Mouse (Mus musculus): ENCODE results near the gene Cdh4. TPM values are rescaled to one million over a fixed set of nuclear protein-coding genes. Genes with fewer than 3 reads are reported as not detected.

Cdh4 gene
- polyA plus RNA-seq, 1 experiment from 2014 or later: 0.61 TPM

DNA sequence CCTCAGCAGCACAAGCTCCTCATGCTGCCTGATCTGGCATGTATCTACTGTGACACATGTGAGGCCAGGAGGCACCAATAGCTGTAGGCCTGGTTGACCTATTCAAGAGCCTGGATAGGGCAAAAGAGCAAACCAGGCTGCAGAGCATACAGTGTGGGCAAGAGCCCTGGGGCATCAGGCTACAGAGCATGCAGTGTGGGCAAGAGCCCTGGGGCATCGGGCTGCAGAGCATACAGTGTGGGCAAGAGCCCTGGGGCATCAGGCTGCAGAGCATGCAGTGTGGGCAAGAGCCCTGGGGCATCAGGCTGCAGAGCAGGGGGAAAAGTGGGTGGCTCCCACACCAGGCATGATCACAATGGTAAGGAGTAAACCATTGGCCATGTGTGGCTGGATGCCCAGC lies 300.2 kb downstream of the Cdh4 start:
- 55% methylated on average over 1 of the region's 1 CpGs for WGBS (ENCODE audit: insufficient replicate concordance)
- DNase-seq: no peak

GRCm38 (mm10) chr2:179742828-179743227 lies 300.6 kb downstream of the Cdh4 start:
- DNase-seq (no peak), ATAC-seq (no peak)
- 66% methylated on average over 6 of the region's 6 CpGs for WGBS (ENCODE audit: insufficient replicate concordance)
- no peaks in the 10 kb centered on the region for H3K27me3 ChIP-seq (ENCODE audit: insufficient read depth, low read length)
- no peak overlapping the region for H3K4me2 ChIP-seq (ENCODE audit: low read depth, low read length)
- no peak overlapping the region for H3K4me3 ChIP-seq (ENCODE audit: low read depth, low read length)
- no peak overlapping the region for H3K27ac ChIP-seq (ENCODE audit: low read depth)
- no peaks in the 10 kb centered on the region for H3K9me3 ChIP-seq (ENCODE audit: low read length)
- no peak for TF ChIP-seq EP300 (IDR thresholded peaks at IDR 0.05; ENCODE audit: low read depth)
- TF ChIP-seq CTCF (IDR thresholded peaks at IDR 0.05; ENCODE audit: low read depth): no peak
- H3K9ac ChIP-seq (replicated peaks): no peak overlapping the region
- H3K36me3 ChIP-seq (replicated peaks; ENCODE audit: insufficient read depth, low read length): no peaks in the 10 kb centered on the region
- no peaks in the 10 kb centered on the region for H3K4me1 ChIP-seq (ENCODE audit: insufficient read depth)

More for the DNA sequence above, 300.2 kb downstream of the Cdh4 start:
- no peak for TF ChIP-seq EP300 (IDR thresholded peaks at IDR 0.05; ENCODE audit: low read depth)
- TF ChIP-seq CTCF (IDR thresholded peaks at IDR 0.05; ENCODE audit: low read depth): no peak
- H3K4me2 ChIP-seq (ENCODE audit: low read depth, low read length): no peak overlapping the region
- H3K4me3 ChIP-seq (ENCODE audit: low read depth, low read length): no peak overlapping the region
- H3K36me3 ChIP-seq (replicated peaks; ENCODE audit: insufficient read depth, low read length): no peaks in the 10 kb centered on the region
- no peak for ATAC-seq
- H3K9ac ChIP-seq (replicated peaks): no peak overlapping the region
- no peaks in the 10 kb centered on the region for H3K4me1 ChIP-seq (ENCODE audit: insufficient read depth)
- H3K27me3 ChIP-seq (ENCODE audit: insufficient read depth, low read length): no peaks in the 10 kb centered on the region
- H3K27ac ChIP-seq (ENCODE audit: low read depth): no peak overlapping the region
- no peaks in the 10 kb centered on the region for H3K9me3 ChIP-seq (ENCODE audit: low read length)

DNA sequence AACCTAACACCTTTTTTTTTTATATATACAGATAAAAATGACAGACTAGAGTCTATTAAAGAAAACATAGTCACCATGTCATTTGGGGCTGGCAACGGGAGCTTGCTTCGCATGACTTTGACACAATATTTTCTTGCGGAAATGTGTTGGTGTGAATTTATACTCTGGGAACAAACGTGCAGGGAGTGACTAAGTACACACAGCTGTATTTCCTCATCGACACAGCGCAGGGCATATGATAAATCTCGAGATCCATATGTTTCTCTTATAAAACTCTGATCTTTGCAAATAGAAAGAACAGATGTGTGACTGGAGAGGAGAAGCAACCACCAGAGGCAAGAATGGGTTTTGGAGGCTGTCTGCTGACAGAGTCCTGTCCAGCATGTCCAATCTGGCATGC lies 304.3 kb downstream of the Cdh4 start:
- TF ChIP-seq EP300 (IDR thresholded peaks at IDR 0.05; ENCODE audit: low read depth) (no peak), CTCF (IDR thresholded peaks at IDR 0.05; ENCODE audit: low read depth) (no peak)
- H3K4me2 ChIP-seq (ENCODE audit: low read depth, low read length): no peak overlapping the region
- H3K4me3 ChIP-seq (ENCODE audit: low read depth, low read length): no peak overlapping the region
- no peak for ATAC-seq
- H3K27ac ChIP-seq (ENCODE audit: low read depth): no peak overlapping the region
- H3K9me3 ChIP-seq (ENCODE audit: low read length): no peaks in the 10 kb centered on the region
- WGBS (ENCODE audit: insufficient replicate concordance): 75% methylated on average over 7 of the region's 7 CpGs
- H3K9ac ChIP-seq (replicated peaks): no peak overlapping the region
- no peaks in the 10 kb centered on the region for H3K36me3 ChIP-seq (replicated peaks; ENCODE audit: insufficient read depth, low read length)
- no peaks in the 10 kb centered on the region for H3K27me3 ChIP-seq (ENCODE audit: insufficient read depth, low read length)
- H3K4me1 ChIP-seq (ENCODE audit: insufficient read depth): no peaks in the 10 kb centered on the region
- no peak for DNase-seq

DNA sequence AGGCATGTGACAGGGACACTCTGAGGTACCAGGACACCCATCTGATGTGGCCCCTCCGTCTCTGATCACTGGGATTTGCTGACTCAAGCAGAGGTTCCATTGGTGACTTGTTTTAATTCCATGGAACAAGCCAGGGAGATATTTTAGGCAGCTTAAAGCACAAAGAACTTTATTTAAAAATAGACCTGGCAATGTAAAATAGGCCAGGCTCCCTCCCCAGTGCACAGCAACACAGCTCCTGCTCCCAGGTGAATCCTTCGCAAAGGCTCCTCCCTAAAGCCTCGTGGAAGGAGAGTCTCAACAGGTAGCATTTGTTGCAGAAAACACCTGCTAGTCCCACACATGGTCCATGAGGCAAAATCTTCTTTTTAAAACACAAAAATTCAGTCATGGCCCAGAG lies 307.2 kb downstream of the Cdh4 start:
- ATAC-seq (no peak), DNase-seq (no peak)
- no peak overlapping the region for H3K4me2 ChIP-seq (ENCODE audit: low read depth, low read length)
- no peaks in the 10 kb centered on the region for H3K9me3 ChIP-seq (ENCODE audit: low read length)
- no peak overlapping the region for H3K27ac ChIP-seq (ENCODE audit: low read depth)
- WGBS (ENCODE audit: insufficient replicate concordance): 56% methylated on average over 3 of the region's 3 CpGs
- H3K4me3 ChIP-seq (ENCODE audit: low read depth, low read length): no peak overlapping the region
- TF ChIP-seq EP300 (IDR thresholded peaks at IDR 0.05; ENCODE audit: low read depth) (no peak), CTCF (IDR thresholded peaks at IDR 0.05; ENCODE audit: low read depth) (no peak)
- H3K27me3 ChIP-seq (ENCODE audit: insufficient read depth, low read length): no peaks in the 10 kb centered on the region
- no peak overlapping the region for H3K9ac ChIP-seq (replicated peaks)
- no peaks in the 10 kb centered on the region for H3K4me1 ChIP-seq (ENCODE audit: insufficient read depth)
- H3K36me3 ChIP-seq (replicated peaks; ENCODE audit: insufficient read depth, low read length): no peaks in the 10 kb centered on the region

GRCm38 (mm10) chr2:179753811-179754210 lies 311.6 kb downstream of the Cdh4 start:
- TF ChIP-seq EP300 (IDR thresholded peaks at IDR 0.05; ENCODE audit: low read depth) (no peak), CTCF (IDR thresholded peaks at IDR 0.05; ENCODE audit: low read depth) (no peak)
- WGBS (ENCODE audit: insufficient replicate concordance): 83% methylated on average over 9 of the region's 9 CpGs

DNA sequence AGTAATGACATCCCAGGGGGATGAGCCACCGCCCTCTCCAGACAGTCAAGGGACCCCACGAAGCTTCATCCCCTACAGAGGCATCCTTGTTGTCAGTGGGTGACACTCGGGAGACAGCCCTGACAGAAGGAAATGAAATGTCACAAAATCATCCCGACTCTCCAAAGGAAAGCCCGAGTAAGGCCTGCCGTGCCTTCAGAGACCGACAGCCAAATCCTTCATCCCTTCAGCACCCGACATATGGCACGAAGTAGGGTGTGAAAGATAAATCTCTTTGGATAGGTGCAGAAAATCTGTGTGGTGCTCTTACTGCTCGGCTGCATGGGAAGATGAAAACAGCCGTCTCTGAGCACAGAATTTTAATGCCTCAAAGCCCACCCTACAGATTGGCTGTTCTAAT lies 312.5 kb downstream of the Cdh4 start:
- ATAC-seq (no peak), DNase-seq (no peak)
- H3K9ac ChIP-seq (replicated peaks): no peak overlapping the region
- no peaks in the 10 kb centered on the region for H3K36me3 ChIP-seq (replicated peaks; ENCODE audit: insufficient read depth, low read length)
- no peak overlapping the region for H3K4me3 ChIP-seq (ENCODE audit: low read depth, low read length)
- H3K4me2 ChIP-seq (ENCODE audit: low read depth, low read length): no peak overlapping the region
- no peaks in the 10 kb centered on the region for H3K9me3 ChIP-seq (ENCODE audit: low read length)
- no peaks in the 10 kb centered on the region for H3K4me1 ChIP-seq (ENCODE audit: insufficient read depth)
- TF ChIP-seq CTCF (IDR thresholded peaks at IDR 0.05; ENCODE audit: low read depth): no peak
- no peaks in the 10 kb centered on the region for H3K27me3 ChIP-seq (ENCODE audit: insufficient read depth, low read length)
- H3K27ac ChIP-seq (ENCODE audit: low read depth): no peak overlapping the region
- WGBS (ENCODE audit: insufficient replicate concordance): 68% methylated on average over 11 of the region's 11 CpGs

More at GRCm38 (mm10) chr2:179753811-179754210, 311.6 kb downstream of the Cdh4 start:
- Histone ChIP-seq H3K4me1 (ENCODE audit: insufficient read depth) (no peaks in the 10 kb centered on the region), H3K9me3 (ENCODE audit: low read length) (no peaks in the 10 kb centered on the region), H3K36me3 (replicated peaks; ENCODE audit: insufficient read depth, low read length) (no peaks in the 10 kb centered on the region), H3K4me2 (ENCODE audit: low read depth, low read length) (no peak overlapping the region), H3K9ac (replicated peaks) (no peak overlapping the region), H3K27me3 (ENCODE audit: insufficient read depth, low read length) (no peaks in the 10 kb centered on the region), H3K4me3 (ENCODE audit: low read depth, low read length) (no peak overlapping the region), H3K27ac (ENCODE audit: low read depth) (no peak overlapping the region)
- no peak for DNase-seq
- ATAC-seq: no peak
